Mouse (Mus musculus): ENCODE measurements at regions not wholly inside any gene's neighbourhood (a gene's known extent, or its start where the extent isn't known, plus 50 kb on each side); places are given as distances from the start of the nearest gene placed in this dataset.
"Not testable (repeated sequence)": the region's sequence is repeated elsewhere in the genome, so short reads cannot be mapped to it uniquely, and the experiment has no call there.

- not testable (repeated sequence) for TF ChIP-seq CHD2 (IDR thresholded peaks at IDR 0.05; ENCODE audit: low read depth, low read length); ZNF384 (IDR thresholded peaks at IDR 0.05; ENCODE audit: low read depth, low read length); HCFC1 (IDR thresholded peaks at IDR 0.05; ENCODE audit: borderline replicate concordance, insufficient read depth, low read length); ZC3H11A (IDR thresholded peaks at IDR 0.05; ENCODE audit: borderline replicate concordance, low read depth, low read length); MAFK (IDR thresholded peaks at IDR 0.05; ENCODE audit: insufficient read depth, low read depth, low read length)
Measured at GRCm38 (mm10) chr6:64974453-64974852, 67.9 kb upstream of the Smarcad1 start.
